Mouse (Mus musculus): ENCODE measurements around the gene Itpr2. TPM values are rescaled to one million over a fixed set of nuclear protein-coding genes. Genes with fewer than 3 reads are reported as not detected.

Itpr2 gene
- polyA plus RNA-seq, 1 experiment from 2014 or later = 3.9 TPM

GRCm38 (mm10) chr6:146446032-146446704 lies 55.9 kb downstream of the Itpr2 start:
- H3K9ac ChIP-seq (ENCODE audit: low read length) = no peak overlapping the region
- ATAC-seq (ENCODE audit: low FRiP score) = no peak
- 92% methylated on average over 11 of the region's 11 CpGs for WGBS

DNA sequence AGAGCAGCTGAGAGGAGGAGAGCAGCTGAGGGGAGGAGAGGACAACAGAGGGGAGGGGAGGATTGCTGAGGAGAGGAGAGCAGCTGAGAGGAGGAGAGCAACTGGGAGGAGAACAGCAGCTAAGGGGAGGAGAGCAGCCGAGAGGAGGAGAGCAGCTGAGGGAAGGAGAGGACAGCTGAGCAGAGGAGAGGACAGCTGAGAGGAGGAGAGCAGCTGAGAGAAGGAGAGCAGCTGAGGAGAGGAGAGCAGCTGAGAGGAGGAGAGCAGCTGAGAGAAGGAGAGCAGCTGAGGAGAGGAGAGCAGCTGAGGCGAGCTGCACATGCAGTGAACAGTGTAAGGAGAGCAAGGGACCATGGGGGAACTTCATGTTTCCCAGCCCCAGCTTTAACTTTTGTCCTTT lies 62.2 kb downstream of the Itpr2 start:
- WGBS = 56% methylated on average over 2 of the region's 2 CpGs

More at GRCm38 (mm10) chr6:146446032-146446704, 55.9 kb downstream of the Itpr2 start:
- no peaks in the 10 kb centered on the region for H3K4me1 ChIP-seq (ENCODE audit: control insufficient read depth, insufficient read depth, low read length)
- DNase-seq (ENCODE audit: low spot score, missing footprints) = no peak
- H3K27me3 ChIP-seq (ENCODE audit: control insufficient read depth, insufficient read depth, low read length) = no peaks in the 10 kb centered on the region
- H3K27ac ChIP-seq (ENCODE audit: low read depth, low read length) = no peak overlapping the region
- no peaks in the 10 kb centered on the region for H3K36me3 ChIP-seq (ENCODE audit: control insufficient read depth, insufficient read depth, low read length)
- no peak overlapping the region for H3K4me2 ChIP-seq
- H3K4me3 ChIP-seq (ENCODE audit: low read depth, low read length) = no peak overlapping the region
- no peaks in the 10 kb centered on the region for H3K9me3 ChIP-seq (ENCODE audit: control insufficient read depth, low read length)

DNA sequence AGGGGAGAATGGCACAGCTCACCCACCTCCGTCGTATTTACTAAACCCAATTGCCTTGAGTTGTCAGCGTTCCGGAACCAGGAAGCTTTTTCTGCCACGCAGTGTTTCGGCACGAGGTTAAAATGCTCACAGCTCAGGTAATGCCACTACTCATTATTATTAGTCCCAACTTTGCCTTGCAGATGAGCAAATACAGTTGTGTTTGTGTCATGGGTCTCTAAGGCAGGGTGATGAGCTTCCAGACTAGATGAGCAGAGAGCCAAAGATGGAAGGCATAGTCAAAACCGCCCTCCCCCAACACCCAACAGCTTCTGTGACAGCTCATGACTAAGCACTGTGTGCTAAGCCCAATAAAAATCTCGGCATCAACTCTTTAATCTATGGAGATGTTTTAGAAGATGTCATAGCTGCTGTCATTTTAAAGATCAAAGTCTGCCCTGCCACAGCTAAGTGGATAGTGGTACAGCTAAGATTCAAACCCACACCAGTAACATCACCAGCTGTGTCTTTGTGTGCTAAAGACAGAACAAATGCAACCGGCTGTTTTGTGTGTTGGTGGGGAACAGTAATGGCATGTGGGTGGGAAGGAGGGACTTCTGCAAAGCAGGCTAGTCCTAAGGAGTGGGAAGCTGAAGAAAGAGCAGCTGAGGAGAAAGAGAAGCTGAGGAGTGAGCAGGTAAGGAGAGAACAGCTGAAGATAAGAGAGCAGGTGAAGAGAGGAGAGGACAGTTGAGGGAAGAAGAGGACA lies 62.8 kb downstream of the Itpr2 start:
- Histone ChIP-seq H3K27me3 (ENCODE audit: control insufficient read depth, insufficient read depth, low read length) (no peaks in the 10 kb centered on the region), H3K9ac (ENCODE audit: low read length) (no peak overlapping the region), H3K36me3 (ENCODE audit: control insufficient read depth, insufficient read depth, low read length) (no peaks in the 10 kb centered on the region), H3K9me3 (ENCODE audit: control insufficient read depth, low read length) (no peaks in the 10 kb centered on the region), H3K27ac (ENCODE audit: low read depth, low read length) (no peak overlapping the region), H3K4me2 (no peak overlapping the region), H3K4me1 (ENCODE audit: control insufficient read depth, insufficient read depth, low read length) (no peaks in the 10 kb centered on the region), H3K4me3 (ENCODE audit: low read depth, low read length) (no peak overlapping the region)
- no peak for DNase-seq (ENCODE audit: low spot score, missing footprints)
- no peak for ATAC-seq (ENCODE audit: low FRiP score)
- 87% methylated on average over 10 of the region's 10 CpGs for WGBS

More for the DNA sequence above, 62.2 kb downstream of the Itpr2 start:
- Histone ChIP-seq H3K4me3 (ENCODE audit: low read depth, low read length) (no peak overlapping the region), H3K27me3 (ENCODE audit: control insufficient read depth, insufficient read depth, low read length) (no peaks in the 10 kb centered on the region), H3K36me3 (ENCODE audit: control insufficient read depth, insufficient read depth, low read length) (no peaks in the 10 kb centered on the region), H3K9ac (ENCODE audit: low read length) (no peak overlapping the region), H3K9me3 (ENCODE audit: control insufficient read depth, low read length) (no peaks in the 10 kb centered on the region), H3K27ac (ENCODE audit: low read depth, low read length) (no peak overlapping the region), H3K4me2 (no peak overlapping the region), H3K4me1 (ENCODE audit: control insufficient read depth, insufficient read depth, low read length) (no peaks in the 10 kb centered on the region)
- DNase-seq (ENCODE audit: low spot score, missing footprints) = no peak
- no peak for ATAC-seq (ENCODE audit: low FRiP score)

GRCm38 (mm10) chr6:146438057-146438456 lies 64.0 kb downstream of the Itpr2 start:
- DNase-seq (ENCODE audit: low spot score, missing footprints) (no peak), ATAC-seq (ENCODE audit: low FRiP score) (no peak)
- WGBS = 82% methylated on average over 7 of the region's 7 CpGs
- Histone ChIP-seq H3K36me3 (ENCODE audit: control insufficient read depth, insufficient read depth, low read length) (no peaks in the 10 kb centered on the region), H3K9ac (ENCODE audit: low read length) (no peak overlapping the region), H3K4me3 (ENCODE audit: low read depth, low read length) (no peak overlapping the region), H3K27me3 (ENCODE audit: control insufficient read depth, insufficient read depth, low read length) (no peaks in the 10 kb centered on the region), H3K4me2 (no peak overlapping the region), H3K9me3 (ENCODE audit: control insufficient read depth, low read length) (no peaks in the 10 kb centered on the region), H3K27ac (ENCODE audit: low read depth, low read length) (no peak overlapping the region), H3K4me1 (ENCODE audit: control insufficient read depth, insufficient read depth, low read length) (no peaks in the 10 kb centered on the region)

- Histone ChIP-seq H3K4me1 (ENCODE audit: control insufficient read depth, insufficient read depth, low read length) (no peaks in the 10 kb centered on the region), H3K27me3 (ENCODE audit: control insufficient read depth, insufficient read depth, low read length) (no peaks in the 10 kb centered on the region), H3K4me2 (no peak overlapping the region), H3K9me3 (ENCODE audit: control insufficient read depth, low read length) (no peaks in the 10 kb centered on the region), H3K4me3 (ENCODE audit: low read depth, low read length) (no peak overlapping the region), H3K36me3 (ENCODE audit: control insufficient read depth, insufficient read depth, low read length) (no peaks in the 10 kb centered on the region), H3K9ac (ENCODE audit: low read length) (no peak overlapping the region), H3K27ac (ENCODE audit: low read depth, low read length) (no peak overlapping the region)
- DNase-seq (ENCODE audit: low spot score, missing footprints) = no peak
- 60% methylated on average over 12 of the region's 12 CpGs for WGBS
- ATAC-seq (ENCODE audit: low FRiP score) = peak; percentile 52; the same call in 1 of the 2 replicates
Measured at GRCm38 (mm10) chr6:146436916-146437496, 65.0 kb downstream of the Itpr2 start.

DNA sequence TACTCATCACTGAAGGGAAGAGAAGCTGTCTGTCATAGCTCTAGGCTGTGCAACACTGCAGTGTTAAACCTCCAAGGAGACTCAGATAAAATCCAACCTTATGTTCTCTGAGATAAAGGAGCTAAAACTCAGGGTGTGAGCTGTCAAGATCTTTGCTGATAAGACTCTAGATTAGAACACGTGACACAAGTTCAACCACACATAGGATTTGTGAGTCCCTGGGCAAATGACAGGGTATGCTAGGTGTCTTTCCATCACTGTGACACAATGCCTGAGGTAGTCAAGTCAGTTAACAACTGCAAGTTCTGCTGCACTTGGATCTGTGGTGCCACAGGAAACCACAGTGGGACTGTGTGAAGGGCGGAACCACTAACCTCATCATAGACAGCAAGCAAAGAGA lies 67.8 kb downstream of the Itpr2 start:
- Histone ChIP-seq H3K9ac (ENCODE audit: low read length) (no peak overlapping the region), H3K4me3 (ENCODE audit: low read depth, low read length) (no peak overlapping the region), H3K36me3 (ENCODE audit: control insufficient read depth, insufficient read depth, low read length) (no peaks in the 10 kb centered on the region), H3K4me1 (ENCODE audit: control insufficient read depth, insufficient read depth, low read length) (no peaks in the 10 kb centered on the region), H3K9me3 (ENCODE audit: control insufficient read depth, low read length) (no peaks in the 10 kb centered on the region), H3K27me3 (ENCODE audit: control insufficient read depth, insufficient read depth, low read length) (no peaks in the 10 kb centered on the region), H3K27ac (ENCODE audit: low read depth, low read length) (no peak overlapping the region), H3K4me2 (no peak overlapping the region)
- DNase-seq (ENCODE audit: low spot score, missing footprints) (no peak), ATAC-seq (ENCODE audit: low FRiP score) (no peak)
- WGBS = 97% methylated on average over 2 of the region's 2 CpGs

- WGBS = 88% methylated on average over 8 of the region's 8 CpGs
Measured at GRCm38 (mm10) chr6:146432218-146432865, 69.7 kb downstream of the Itpr2 start.

DNA sequence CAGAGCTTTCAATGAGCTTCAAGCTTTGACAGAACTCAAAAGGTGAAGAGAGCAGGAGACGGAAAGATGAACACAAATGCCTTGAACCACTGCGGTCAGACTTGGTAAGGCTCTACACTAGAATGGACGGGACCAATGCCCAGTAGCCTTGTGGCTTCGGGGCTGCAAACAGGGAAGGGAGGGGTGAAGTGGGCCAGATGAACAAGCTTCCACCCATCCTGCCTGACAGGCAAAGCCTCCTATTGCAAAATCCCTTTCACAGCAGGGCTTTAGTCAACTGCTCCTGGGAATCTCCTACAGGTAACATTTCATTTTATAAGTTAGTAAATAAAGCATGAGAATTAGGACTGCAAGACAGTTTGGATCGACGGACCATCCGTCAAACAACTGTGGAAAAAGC lies 70.2 kb downstream of the Itpr2 start:
- no peak overlapping the region for H3K9ac ChIP-seq (ENCODE audit: low read length)
- no peak overlapping the region for H3K27ac ChIP-seq (ENCODE audit: low read depth, low read length)
- ATAC-seq (ENCODE audit: low FRiP score) (no peak), DNase-seq (ENCODE audit: low spot score, missing footprints) (no peak)
- H3K4me3 ChIP-seq (ENCODE audit: low read depth, low read length) = no peak overlapping the region
- no peaks in the 10 kb centered on the region for H3K27me3 ChIP-seq (ENCODE audit: control insufficient read depth, insufficient read depth, low read length)
- WGBS = 92% methylated on average over 7 of the region's 7 CpGs
- H3K4me2 ChIP-seq = no peak overlapping the region
- H3K4me1 ChIP-seq (ENCODE audit: control insufficient read depth, insufficient read depth, low read length) = no peaks in the 10 kb centered on the region
- no peaks in the 10 kb centered on the region for H3K9me3 ChIP-seq (ENCODE audit: control insufficient read depth, low read length)
- H3K36me3 ChIP-seq (ENCODE audit: control insufficient read depth, insufficient read depth, low read length) = no peaks in the 10 kb centered on the region

More at GRCm38 (mm10) chr6:146432218-146432865, 69.7 kb downstream of the Itpr2 start:
- no peaks in the 10 kb centered on the region for H3K4me1 ChIP-seq (ENCODE audit: control insufficient read depth, insufficient read depth, low read length)
- no peak for DNase-seq (ENCODE audit: low spot score, missing footprints)
- no peak overlapping the region for H3K27ac ChIP-seq (ENCODE audit: low read depth, low read length)
- H3K36me3 ChIP-seq (ENCODE audit: control insufficient read depth, insufficient read depth, low read length) = no peaks in the 10 kb centered on the region
- H3K9me3 ChIP-seq (ENCODE audit: control insufficient read depth, low read length) = no peaks in the 10 kb centered on the region
- H3K4me2 ChIP-seq = no peak overlapping the region
- no peaks in the 10 kb centered on the region for H3K27me3 ChIP-seq (ENCODE audit: control insufficient read depth, insufficient read depth, low read length)
- no peak for ATAC-seq (ENCODE audit: low FRiP score)
- H3K9ac ChIP-seq (ENCODE audit: low read length) = no peak overlapping the region
- H3K4me3 ChIP-seq (ENCODE audit: low read depth, low read length) = no peak overlapping the region

Data from midbrain, embryonic 11.5 days (tissue).